Mouse (Mus musculus) thymus, adult 2 months (tissue): ENCODE data around the gene Zfp575.

Experiments
- CTCF ChIP-seq: fragments of 200-500 bp; IDR thresholded peaks from 2 replicates; pipeline ENCODE4 v1.5.1; 2012; ENCODE audit warnings: mild to moderate bottlenecking, control low read depth, low read length, moderate library complexity, borderline replicate concordance; ENCODE audit not compliant: control insufficient read depth, poor library complexity, insufficient read depth; ENCODE audit errors: extremely low read depth
- POLR2A ChIP-seq: fragments of 200-500 bp; IDR thresholded peaks from 2 replicates; pipeline ENCODE4 v1.6.1; 2012; ENCODE audit warnings: mild to moderate bottlenecking, low read length, control low read depth, moderate library complexity; ENCODE audit not compliant: control insufficient read depth, poor library complexity, insufficient read depth; ENCODE audit errors: extremely low read depth

DNA sequence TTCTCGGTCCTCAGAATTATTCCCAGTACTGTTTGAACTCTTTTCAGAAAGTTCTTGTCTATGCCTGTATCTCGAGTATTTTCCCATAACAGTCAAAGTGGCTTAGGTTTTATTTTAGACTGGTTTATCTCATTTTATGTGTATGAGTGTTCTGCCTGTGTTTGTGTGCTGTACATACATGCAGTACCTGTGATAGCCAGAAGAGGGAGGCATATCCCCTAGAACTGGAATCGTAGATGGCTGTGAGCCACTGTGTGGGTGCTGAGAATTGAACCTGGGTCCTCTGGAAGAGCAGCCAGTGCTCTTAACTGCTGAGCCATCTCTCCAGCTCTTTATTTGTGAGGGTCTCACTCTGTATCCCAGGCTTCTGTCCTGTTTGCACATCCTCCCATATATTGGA, 33.8 kb upstream of the Zfp575 start:
- TF ChIP-seq POLR2A (no peak), CTCF (no peak)
